8 mouse cellular contexts compared by ENCODE assay signal in genomic region chr10:127289573-127290191, GRCm38 (mm10). TPM values are rescaled to one million over a fixed set of nuclear protein-coding genes. Genes with fewer than 3 reads are reported as not detected.
DNase-seq lines count a peak whose midpoint lies in the region; ATAC-seq and TF ChIP-seq lines count a peak whose summit lies in the region.

No protein-coding gene starts in this region.

- H3K9me3 ChIP-seq in liver, embryonic 16.5 days (replicated peaks; ENCODE audit: control insufficient read depth, low read length), result no peaks in the 10 kb centered on the region
- H3K9me3 ChIP-seq in neural tube, embryonic 12.5 days, result no peaks in the 10 kb centered on the region

- H3K4me1 ChIP-seq in heart, adult 2 months (ENCODE audit: control insufficient read depth, insufficient read depth, low read length), result peaks cover 22% of the 10 kb centered on the region
- H3K4me1 ChIP-seq in liver, embryonic 16.5 days (ENCODE audit: control insufficient read depth, low read depth, low read length), result peaks cover 52% of the 10 kb centered on the region
- H3K4me1 ChIP-seq in neural tube, embryonic 12.5 days, result peaks cover 57% of the 10 kb centered on the region
- H3K4me1 ChIP-seq in thymus, adult 2 months (replicated peaks; ENCODE audit: control insufficient read depth, insufficient read depth, low read length), result peaks cover 25% of the 10 kb centered on the region

- peak; percentile 49 for TF ChIP-seq POLR2A in heart, adult 2 months (IDR thresholded peaks at IDR 0.05; ENCODE audit: insufficient read depth, low read depth, low read length)
- TF ChIP-seq POLR2A in thymus, adult 2 months (IDR thresholded peaks at IDR 0.05; ENCODE audit: control insufficient read depth, extremely low read depth, insufficient read depth, low read length, poor library complexity), result no peak

- peak overlapping the region; percentile 93 for H3K27ac ChIP-seq in heart, adult 2 months
- peak overlapping the region; percentile 98 for H3K27ac ChIP-seq in liver, embryonic 16.5 days (ENCODE audit: low read length)
- peak overlapping the region; percentile 86 for H3K27ac ChIP-seq in neural tube, embryonic 12.5 days
- H3K27ac ChIP-seq in thymus, adult 2 months (ENCODE audit: control insufficient read depth, insufficient read depth, low read length), result peak overlapping the region; percentile 94

- intact Hi-C loops in heart, adult 2 months (cut with DNase I), result loop anchor here (2.0 kb wide), 1 partner anchor 21 kb away; the partner anchor contains the start of gene Mars

- peak overlapping the region; percentile 65 for H3K9ac ChIP-seq in heart, adult 2 months (ENCODE audit: low read depth, low read length)
- peak overlapping the region; percentile 93 for H3K9ac ChIP-seq in liver, embryonic 16.5 days (ENCODE audit: low read depth, low read length)
- H3K9ac ChIP-seq in neural tube, embryonic 12.5 days, result peak overlapping the region; percentile 86

- ATAC-seq in liver, embryonic 16.5 days (ENCODE audit: low read depth), result peak; percentile 39
- peak; percentile 8; the same call in 1 of the 2 replicates for ATAC-seq in neural tube, embryonic 12.5 days (ENCODE audit: low FRiP score, low read depth)

- no peaks in the 10 kb centered on the region for H3K27me3 ChIP-seq in C2C12 (ENCODE audit: control insufficient read depth, insufficient read depth, insufficient read length)
- H3K27me3 ChIP-seq in heart, adult 2 months (ENCODE audit: control insufficient read depth, insufficient read depth, low read length), result no peaks in the 10 kb centered on the region
- no peaks in the 10 kb centered on the region for H3K27me3 ChIP-seq in liver, embryonic 16.5 days (ENCODE audit: control insufficient read depth, insufficient read depth, low read depth, low read length)
- no peaks in the 10 kb centered on the region for H3K27me3 ChIP-seq in neural tube, embryonic 12.5 days (replicated peaks)
- H3K27me3 ChIP-seq in thymus, adult 2 months (ENCODE audit: control insufficient read depth, insufficient read depth, low read length), result no peaks in the 10 kb centered on the region

- H3ac ChIP-seq in C2C12 (ENCODE audit: control insufficient read depth, insufficient read length, low read depth), result peak overlapping the region; percentile 60

- WGBS in heart, adult 2 months, result under 1% methylated on average over 15 of the region's 15 CpGs
- 2% methylated on average over 15 of the region's 15 CpGs for WGBS in liver, embryonic 16.5 days (ENCODE audit: insufficient replicate concordance)
- WGBS in neural tube, embryonic 12.5 days, result 2% methylated on average over 15 of the region's 15 CpGs
- WGBS in thymus, adult 2 months, result 2% methylated on average over 15 of the region's 15 CpGs

- peak overlapping the region; percentile 78 for H3K4me3 ChIP-seq in C2C12 (ENCODE audit: insufficient read depth, poor library complexity, severe bottlenecking)
- peak overlapping the region; percentile 87 for H3K4me3 ChIP-seq in heart, adult 2 months
- peak overlapping the region; percentile 75 for H3K4me3 ChIP-seq in liver, embryonic 16.5 days (ENCODE audit: low read depth, low read length)
- H3K4me3 ChIP-seq in neural tube, embryonic 12.5 days, result peak overlapping the region; percentile 72
- H3K4me3 ChIP-seq in thymus, adult 2 months (ENCODE audit: control insufficient read depth, insufficient read depth, low read length), result peak overlapping the region; percentile 70

- peaks cover 45% of the 10 kb centered on the region for H3K79me3 ChIP-seq in C2C12 (ENCODE audit: low read depth)

- DNase-seq in ZHBTc4 (ENCODE audit: low read depth, low spot score), result peak; percentile 76
- DNase-seq in embryo, embryonic 11 days, result peak; percentile 60
- DNase-seq in heart, adult 2 months, result peak; percentile 73 to 82
- peak; percentile 78 for DNase-seq in kidney, adult 18-20 months
- peak; percentile 43 for DNase-seq in thymus, adult 2 months

- peak; percentile 89 for TF ChIP-seq EP300 in heart, adult 2 months (IDR thresholded peaks at IDR 0.05; ENCODE audit: insufficient read depth, low read depth, low read length)

- H3K79me2 ChIP-seq in C2C12 (ENCODE audit: control insufficient read depth, insufficient read depth), result peaks cover 69% of the 10 kb centered on the region
- H3K79me2 ChIP-seq in heart, adult 2 months (replicated peaks; ENCODE audit: control insufficient read depth, insufficient read depth, low read length), result no peaks in the 10 kb centered on the region

- no peak for TF ChIP-seq CTCF in C2C12 (IDR thresholded peaks at IDR 0.05; ENCODE audit: control insufficient read depth, insufficient read depth, insufficient read length)
- TF ChIP-seq CTCF in heart, adult 2 months (IDR thresholded peaks at IDR 0.05), result no peak
- no peak for TF ChIP-seq CTCF in thymus, adult 2 months (IDR thresholded peaks at IDR 0.05; ENCODE audit: borderline replicate concordance, control insufficient read depth, extremely low read depth, insufficient read depth, low read length, poor library complexity)

- H3K4me2 ChIP-seq in liver, embryonic 16.5 days (ENCODE audit: low read depth, low read length), result peak overlapping the region; percentile 96
- H3K4me2 ChIP-seq in neural tube, embryonic 12.5 days (replicated peaks), result peak overlapping the region; percentile 88

- H3K36me3 ChIP-seq in C2C12 (ENCODE audit: control insufficient read depth, insufficient read depth), result peaks cover 45% of the 10 kb centered on the region
- peaks cover 13% of the 10 kb centered on the region for H3K36me3 ChIP-seq in heart, adult 2 months (ENCODE audit: control insufficient read depth, insufficient read depth, low read length)
- peaks cover 28% of the 10 kb centered on the region for H3K36me3 ChIP-seq in liver, embryonic 16.5 days (ENCODE audit: control insufficient read depth, insufficient read depth)
- H3K36me3 ChIP-seq in neural tube, embryonic 12.5 days, result peaks cover 41% of the 10 kb centered on the region
- H3K36me3 ChIP-seq in thymus, adult 2 months (ENCODE audit: control insufficient read depth, insufficient read depth, low read length), result peaks cover 23% of the 10 kb centered on the region

TF ChIP-seq in C2C12, 6 proteins besides CTCF, POLR2A, EP300 and RAD21:
- TF ChIP-seq CEBPB (IDR thresholded peaks at IDR 0.05; ENCODE audit: low read depth) (no peak), MYOD1 (IDR thresholded peaks at IDR 0.05; ENCODE audit: control insufficient read depth, insufficient read length, low read depth) (no peak), FOSL1 (IDR thresholded peaks at IDR 0.05; ENCODE audit: insufficient read depth, low read length, poor library complexity, severe bottlenecking) (no peak), USF1 (IDR thresholded peaks at IDR 0.05; ENCODE audit: low read depth) (no peak), MYOG (IDR thresholded peaks at IDR 0.05; ENCODE audit: control insufficient read depth, extremely low read depth, insufficient read length) (no peak), MAX (IDR thresholded peaks at IDR 0.05) (no peak)
TF ChIP-seq in C2C12: peak in this region for 0.

RNA-seq across cellular contexts. Expression of gene Mbd6, which starts 0.9 kb away (rescaled TPM):
- polyA plus RNA-seq in C2C12 (2012; fragmentation: generic; extraction: Trizol), result 15.2 TPM
- total RNA-seq in heart, adult 2 months (2021), result 10 to 100 TPM; 19.2 to 20.4 TPM
- polyA plus RNA-seq in heart, adult 2 months (2012; rRNA removed), result 15.8 and 22.3 TPM in 2 replicates
- polyA plus RNA-seq in liver, embryonic 16.5 days (2015; fragmentation: Nextera tagmentation; extraction: Ambion mirVana), result 5.7 and 6.5 TPM in 2 replicates
- 18.4 and 20.5 TPM in 2 replicates for polyA plus RNA-seq in neural tube, embryonic 12.5 days (2016; fragmentation: Nextera tagmentation; extraction: Ambion mirVana)
- polyA plus RNA-seq in thymus, adult 2 months (2012; rRNA removed), result 124 and 151 TPM in 2 replicates

RNA-seq across cellular contexts. Expression of gene Mars, which starts 21.9 kb away (rescaled TPM):
- polyA plus RNA-seq in C2C12 (2012; fragmentation: generic; extraction: Trizol), result 155 TPM
- total RNA-seq in heart, adult 2 months (2021), result 10 to 100 TPM; 42.6 to 47.7 TPM
- 36.6 and 51.3 TPM in 2 replicates for polyA plus RNA-seq in heart, adult 2 months (2012; rRNA removed)
- 100 and 109 TPM in 2 replicates for polyA plus RNA-seq in liver, embryonic 16.5 days (2015; fragmentation: Nextera tagmentation; extraction: Ambion mirVana)
- 145 and 146 TPM in 2 replicates for polyA plus RNA-seq in neural tube, embryonic 12.5 days (2016; fragmentation: Nextera tagmentation; extraction: Ambion mirVana)
- polyA plus RNA-seq in thymus, adult 2 months (2012; rRNA removed), result 65.8 and 77.2 TPM in 2 replicates

RNA-seq across cellular contexts. Expression of gene Dctn2, which starts 23.5 kb away (rescaled TPM):
- 170 TPM for polyA plus RNA-seq in C2C12 (2012; fragmentation: generic; extraction: Trizol)
- total RNA-seq in heart, adult 2 months (2021), result 100 to 1,000 TPM; 123 to 135 TPM
- polyA plus RNA-seq in heart, adult 2 months (2012; rRNA removed), result 139 and 167 TPM in 2 replicates
- 65.9 TPM in 2 replicates for polyA plus RNA-seq in liver, embryonic 16.5 days (2015; fragmentation: Nextera tagmentation; extraction: Ambion mirVana)
- 273 and 277 TPM in 2 replicates for polyA plus RNA-seq in neural tube, embryonic 12.5 days (2016; fragmentation: Nextera tagmentation; extraction: Ambion mirVana)
- 168 and 200 TPM in 2 replicates for polyA plus RNA-seq in thymus, adult 2 months (2012; rRNA removed)

RNA-seq across cellular contexts. Expression of gene Kif5a, which starts 26.5 kb away (rescaled TPM):
- polyA plus RNA-seq in C2C12 (2012; fragmentation: generic; extraction: Trizol), result 0.29 TPM
- under 1 TPM; 0.34 to 0.45 TPM for total RNA-seq in heart, adult 2 months (2021)
- polyA plus RNA-seq in heart, adult 2 months (2012; rRNA removed), result 1.3 and 2.2 TPM in 2 replicates
- 0.09 and 0.11 TPM in 2 replicates for polyA plus RNA-seq in liver, embryonic 16.5 days (2015; fragmentation: Nextera tagmentation; extraction: Ambion mirVana)
- polyA plus RNA-seq in neural tube, embryonic 12.5 days (2016; fragmentation: Nextera tagmentation; extraction: Ambion mirVana), result 72.7 and 81.6 TPM in 2 replicates
- 1.2 and 1.5 TPM in 2 replicates for polyA plus RNA-seq in thymus, adult 2 months (2012; rRNA removed)

RNA-seq across cellular contexts. Expression of gene Arhgap9, which starts 32.1 kb away (rescaled TPM):
- 0.78 TPM for polyA plus RNA-seq in C2C12 (2012; fragmentation: generic; extraction: Trizol)
- total RNA-seq in heart, adult 2 months (2021), result 1 to 10 TPM; 2.3 to 2.4 TPM
- polyA plus RNA-seq in heart, adult 2 months (2012; rRNA removed), result 2.5 and 4.8 TPM in 2 replicates
- polyA plus RNA-seq in liver, embryonic 16.5 days (2015; fragmentation: Nextera tagmentation; extraction: Ambion mirVana), result 12.2 and 13.2 TPM in 2 replicates
- 1.7 and 2.0 TPM in 2 replicates for polyA plus RNA-seq in neural tube, embryonic 12.5 days (2016; fragmentation: Nextera tagmentation; extraction: Ambion mirVana)
- polyA plus RNA-seq in thymus, adult 2 months (2012; rRNA removed), result 105 and 111 TPM in 2 replicates

Comparison
In these comparisons a context has a peak if more than half of its experiments do, and no peak if none do; other contexts are left out.
1. Peak in every context shown above with its lines: DNase-seq, ATAC-seq, H3K4me3 ChIP-seq and H3K27ac ChIP-seq.